Mouse (Mus musculus): ENCODE measurements around the gene Gm5269.

Gm5269 gene

GRCm38 (mm10) chr1:45881228-45881832, 8.7 kb downstream of the Gm5269 start:
- DNase-seq (ENCODE audit: extremely low spot score) = no peak

- no peak for DNase-seq (ENCODE audit: extremely low spot score)
Measured at GRCm38 (mm10) chr1:45877463-45877862, 12.6 kb downstream of the Gm5269 start.

- DNase-seq (ENCODE audit: extremely low spot score) = no peak
Measured at GRCm38 (mm10) chr1:45876450-45877198, 13.4 kb downstream of the Gm5269 start.

GRCm38 (mm10) chr1:45875640-45876039, 14.4 kb downstream of the Gm5269 start:
- DNase-seq (ENCODE audit: extremely low spot score) = no peak

- DNase-seq (ENCODE audit: extremely low spot score) = no peak
Measured at GRCm38 (mm10) chr1:45873250-45873649, 16.8 kb downstream of the Gm5269 start.

GRCm38 (mm10) chr1:45868479-45869137, 21.5 kb downstream of the Gm5269 start:
- DNase-seq (ENCODE audit: extremely low spot score) = no peak

GRCm38 (mm10) chr1:45868050-45868449, 22.0 kb downstream of the Gm5269 start:
- DNase-seq (ENCODE audit: extremely low spot score) = no peak

GRCm38 (mm10) chr1:45866288-45867018, 23.6 kb downstream of the Gm5269 start:
- DNase-seq (ENCODE audit: extremely low spot score) = no peak

GRCm38 (mm10) chr1:45865727-45866126, 24.3 kb downstream of the Gm5269 start:
- DNase-seq (ENCODE audit: extremely low spot score) = no peak

GRCm38 (mm10) chr1:45865316-45865715, 24.8 kb downstream of the Gm5269 start:
- DNase-seq (ENCODE audit: extremely low spot score) = no peak

- no peak for DNase-seq (ENCODE audit: extremely low spot score)
Measured at GRCm38 (mm10) chr1:45864564-45865014, 25.5 kb downstream of the Gm5269 start.

- no peak for DNase-seq (ENCODE audit: extremely low spot score)
Measured at GRCm38 (mm10) chr1:45863641-45864040, 26.4 kb downstream of the Gm5269 start.

- DNase-seq (ENCODE audit: extremely low spot score) = no peak
Measured at GRCm38 (mm10) chr1:45861162-45861561, 28.9 kb downstream of the Gm5269 start.

GRCm38 (mm10) chr1:45860349-45860748, 29.7 kb downstream of the Gm5269 start:
- DNase-seq (ENCODE audit: extremely low spot score) = no peak

GRCm38 (mm10) chr1:45858038-45858437, 32.0 kb downstream of the Gm5269 start:
- DNase-seq (ENCODE audit: extremely low spot score) = no peak

GRCm38 (mm10) chr1:45845466-45845865, 44.6 kb downstream of the Gm5269 start:
- DNase-seq (ENCODE audit: extremely low spot score) = no peak

Data from embryo, embryonic 9.5 days (tissue).